Mouse (Mus musculus) G1E (cell line): ENCODE results near the gene Fig4.

ENCODE experiments used
- CTCF ChIP-seq: IDR thresholded peaks from 2 replicates; pipeline ENCODE4 v1.5.1; 2012; ENCODE audit warnings: low read depth, low read length, inconsistent platforms, mixed read lengths
- GATA1 ChIP-seq: IDR thresholded peaks from 2 replicates; pipeline ENCODE4 v1.6.1; 2012; ENCODE audit warnings: borderline replicate concordance, low read length, inconsistent platforms, mixed read lengths
- GATA2 ChIP-seq: IDR thresholded peaks from 2 replicates; pipeline ENCODE4 v1.6.1; 2012; ENCODE audit warnings: low read depth, low read length, inconsistent platforms, borderline replicate concordance
- POLR2AphosphoS5 ChIP-seq: IDR thresholded peaks from 2 replicates; pipeline ENCODE4 v1.6.1; 2012; ENCODE audit warnings: low read depth, low read length, inconsistent platforms; ENCODE audit not compliant: insufficient replicate concordance
- TAL1 ChIP-seq: conservative IDR thresholded peaks from 2 replicates; pipeline ENCODE4 v1.6.1; 2012; ENCODE audit warnings: low read depth, low read length, inconsistent platforms, mixed read lengths

DNA sequence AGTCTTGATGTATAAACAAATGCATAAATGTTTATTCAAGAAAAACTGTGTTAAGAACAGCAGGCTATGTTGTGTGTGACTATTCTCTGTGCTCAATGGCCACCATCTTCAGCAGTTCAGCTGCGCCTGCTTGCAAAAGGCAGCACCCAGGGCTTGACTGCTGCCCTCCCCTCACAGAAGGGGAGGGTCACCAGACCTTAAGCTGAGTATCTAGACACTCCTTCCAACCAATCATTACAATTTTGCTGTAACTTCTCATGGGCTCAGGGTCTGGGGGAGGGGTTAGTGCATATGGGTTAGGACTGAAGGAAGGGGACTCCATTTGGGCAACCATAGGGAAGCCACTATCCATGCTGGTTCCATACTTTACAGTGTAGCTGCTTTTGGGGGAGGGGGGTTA is 24.3 kb downstream of the Fig4 start:
- TF ChIP-seq GATA1 (no peak), POLR2AphosphoS5 (no peak), CTCF (no peak), TAL1 (no peak), GATA2 (no peak)
